10 mouse cellular contexts compared by ENCODE assay signal in genomic region chr15:99127851-99128522, GRCm38 (mm10). TPM values are rescaled to one million over a fixed set of nuclear protein-coding genes. Genes with fewer than 3 reads are reported as not detected.
DNase-seq lines count a peak whose midpoint lies in the region; ATAC-seq lines count a peak whose summit lies in the region.
"Had no signal": no experiment of that assay in that cellular context is flagged by ENCODE, and none has a peak within 500 bp of the region (broad histone marks: within the 10 kb centered on the region; RNA-seq: fewer than 3 reads in every experiment).

No protein-coding gene starts in this region.

- no peak overlapping the region for H3K27ac ChIP-seq in heart, embryonic 13.5 days (replicated peaks)
- no peak overlapping the region for H3K27ac ChIP-seq in embryonic facial prominence, embryonic 13.5 days
- no peak overlapping the region for H3K27ac ChIP-seq in intestine, embryonic 16.5 days (ENCODE audit: low read length)
- H3K27ac ChIP-seq in midbrain, embryonic 16.5 days (ENCODE audit: low read length) = no peak overlapping the region

- H3K9ac ChIP-seq in heart, embryonic 13.5 days = peak overlapping the region; percentile 97
- H3K9ac ChIP-seq in embryonic facial prominence, embryonic 13.5 days = peak overlapping the region; percentile 92; the same call in 1 of the 2 replicates
- 0 out of 2 replicates have a peak overlapping the region, but pooled peaks have one; percentile 94 for H3K9ac ChIP-seq in intestine, embryonic 16.5 days (ENCODE audit: low read depth, low read length)
- 0 out of 2 replicates have a peak overlapping the region, but pooled peaks have one; percentile 22 for H3K9ac ChIP-seq in midbrain, embryonic 16.5 days (ENCODE audit: low read depth, low read length)

- no peak for DNase-seq in heart, adult 9 months (ENCODE audit: low spot score in 2 of 2)
- DNase-seq in lung, postnatal 10 days = no peak
- DNase-seq: adrenal gland, adult 8-10 months had no signal

- peaks cover 41% of the 10 kb centered on the region for H3K4me1 ChIP-seq in heart, embryonic 13.5 days
- H3K4me1 ChIP-seq in embryonic facial prominence, embryonic 13.5 days = peaks cover 28% of the 10 kb centered on the region
- H3K4me1 ChIP-seq in intestine, embryonic 16.5 days (ENCODE audit: control insufficient read depth, insufficient read depth, low read length) = peaks cover 14% of the 10 kb centered on the region
- peaks cover 26% of the 10 kb centered on the region for H3K4me1 ChIP-seq in midbrain, embryonic 16.5 days (ENCODE audit: control insufficient read depth, insufficient read depth, low read length)

- H3K27me3 ChIP-seq in heart, embryonic 13.5 days (replicated peaks) = no peaks in the 10 kb centered on the region
- no peaks in the 10 kb centered on the region for H3K27me3 ChIP-seq in embryonic facial prominence, embryonic 13.5 days
- H3K27me3 ChIP-seq in intestine, embryonic 16.5 days (replicated peaks; ENCODE audit: control insufficient read depth, insufficient read depth, low read length) = no peaks in the 10 kb centered on the region
- no peaks in the 10 kb centered on the region for H3K27me3 ChIP-seq in midbrain, embryonic 16.5 days (ENCODE audit: control insufficient read depth, insufficient read depth, low read depth, low read length)

- 64% methylated on average over 6 of the region's 6 CpGs for WGBS in heart, embryonic 13.5 days
- 64% methylated on average over 6 of the region's 6 CpGs for WGBS in embryonic facial prominence, embryonic 13.5 days
- 62% methylated on average over 6 of the region's 6 CpGs for WGBS in intestine, embryonic 16.5 days
- WGBS in midbrain, embryonic 16.5 days = 61% methylated on average over 6 of the region's 6 CpGs

- no peaks in the 10 kb centered on the region for H3K9me3 ChIP-seq in heart, embryonic 13.5 days
- H3K9me3 ChIP-seq in embryonic facial prominence, embryonic 13.5 days = no peaks in the 10 kb centered on the region
- H3K9me3 ChIP-seq in intestine, embryonic 16.5 days (ENCODE audit: control insufficient read depth, low read length) = no peaks in the 10 kb centered on the region
- no peaks in the 10 kb centered on the region for H3K9me3 ChIP-seq in midbrain, embryonic 16.5 days (replicated peaks; ENCODE audit: control insufficient read depth, low read length, poor library complexity, severe bottlenecking)

- H3K36me3 ChIP-seq in heart, embryonic 13.5 days = peaks cover 11% of the 10 kb centered on the region
- H3K36me3 ChIP-seq in embryonic facial prominence, embryonic 13.5 days = peaks cover 3% of the 10 kb centered on the region; the same call in 1 of the 2 replicates
- H3K36me3 ChIP-seq in intestine, embryonic 16.5 days (ENCODE audit: control insufficient read depth, insufficient read depth, low read length) = no peaks in the 10 kb centered on the region
- H3K36me3 ChIP-seq in midbrain, embryonic 16.5 days (ENCODE audit: control insufficient read depth, insufficient read depth, low read length) = no peaks in the 10 kb centered on the region

- ATAC-seq in heart, embryonic 13.5 days (ENCODE audit: extremely low read depth, insufficient number of reproducible peaks, low FRiP score, low TSS enrichment) = no peak
- ATAC-seq in embryonic facial prominence, embryonic 13.5 days (ENCODE audit: insufficient number of reproducible peaks, insufficient read depth, low FRiP score, low TSS enrichment, low read depth) = no peak
- no peak for ATAC-seq in intestine, embryonic 16.5 days
- no peak for ATAC-seq in midbrain, embryonic 16.5 days
- ATAC-seq in inflammation-experienced regulatory T-cells, adult 6 months = no peak
- no peak for ATAC-seq in megakaryocyte-erythroid progenitor cell, adult 5-6 weeks (replicated peaks; ENCODE audit: low FRiP score, low TSS enrichment, poor library complexity, severe bottlenecking)

- H3K4me2 ChIP-seq in heart, embryonic 13.5 days = peak overlapping the region; percentile 84
- peak overlapping the region; percentile 73 for H3K4me2 ChIP-seq in embryonic facial prominence, embryonic 13.5 days
- peak overlapping the region; percentile 83 for H3K4me2 ChIP-seq in intestine, embryonic 16.5 days (ENCODE audit: low read depth, low read length)
- H3K4me2 ChIP-seq in midbrain, embryonic 16.5 days (ENCODE audit: low read length) = peak overlapping the region; percentile 83

- peak overlapping the region; percentile 86 for H3K4me3 ChIP-seq in heart, embryonic 13.5 days
- peak overlapping the region; percentile 75 for H3K4me3 ChIP-seq in embryonic facial prominence, embryonic 13.5 days
- peak overlapping the region; percentile 79 for H3K4me3 ChIP-seq in intestine, embryonic 16.5 days (ENCODE audit: low read length)
- H3K4me3 ChIP-seq in midbrain, embryonic 16.5 days (ENCODE audit: low read depth, low read length) = peak overlapping the region; percentile 62

RNA-seq across cellular contexts. Expression of gene Spats2, which starts 2.3 kb away (rescaled TPM):
- polyA plus RNA-seq in heart, embryonic 13.5 days (2015; fragmentation: Nextera tagmentation; extraction: Ambion mirVana) = 31.8 and 34.5 TPM in 2 replicates
- polyA plus RNA-seq in embryonic facial prominence, embryonic 13.5 days (2015; fragmentation: Nextera tagmentation; extraction: Ambion mirVana) = 44.1 and 51.0 TPM in 2 replicates
- 18.1 and 20.9 TPM in 2 replicates for polyA plus RNA-seq in intestine, embryonic 16.5 days (2015; fragmentation: Nextera tagmentation; extraction: Ambion mirVana)
- polyA plus RNA-seq in midbrain, embryonic 16.5 days (2015; fragmentation: Nextera tagmentation; extraction: Ambion mirVana) = 28.0 and 32.2 TPM in 2 replicates
- polyA plus RNA-seq in inflammation-experienced regulatory T-cells, adult 6 months (2017; shearing (Covaris generic)) = under 1 TPM in 1 of 3 experiments, not detected in 2; 0.17 TPM
- total RNA-seq in megakaryocyte-erythroid progenitor cell, adult 5-6 weeks (2014; fragmentation: Nextera tagmentation) = not detected in 2 replicates
- 0.61 TPM in 1 of 2 replicates, not detected in the other for total RNA-seq in megakaryocyte-erythroid progenitor cell, adult 5-6 weeks (2017)

RNA-seq across cellular contexts. Expression of gene Dnajc22, which starts 35.0 kb away (rescaled TPM):
- 1.0 and 1.8 TPM in 2 replicates for polyA plus RNA-seq in heart, embryonic 13.5 days (2015; fragmentation: Nextera tagmentation; extraction: Ambion mirVana)
- 0.44 and 0.52 TPM in 2 replicates for polyA plus RNA-seq in embryonic facial prominence, embryonic 13.5 days (2015; fragmentation: Nextera tagmentation; extraction: Ambion mirVana)
- polyA plus RNA-seq in intestine, embryonic 16.5 days (2015; fragmentation: Nextera tagmentation; extraction: Ambion mirVana) = 45.0 and 45.4 TPM in 2 replicates
- 0.75 and 1.3 TPM in 2 replicates for polyA plus RNA-seq in midbrain, embryonic 16.5 days (2015; fragmentation: Nextera tagmentation; extraction: Ambion mirVana)
- polyA plus RNA-seq in inflammation-experienced regulatory T-cells, adult 6 months (2017; shearing (Covaris generic)) = not detected
- not detected in 2 replicates for total RNA-seq in megakaryocyte-erythroid progenitor cell, adult 5-6 weeks (2014; fragmentation: Nextera tagmentation)
- total RNA-seq in megakaryocyte-erythroid progenitor cell, adult 5-6 weeks (2017) = not detected in 2 replicates

RNA-seq across cellular contexts. Expression of gene C1ql4, which starts 40.4 kb away (rescaled TPM):
- polyA plus RNA-seq in heart, embryonic 13.5 days (2015; fragmentation: Nextera tagmentation; extraction: Ambion mirVana) = 0.16 and 0.25 TPM in 2 replicates
- polyA plus RNA-seq in embryonic facial prominence, embryonic 13.5 days (2015; fragmentation: Nextera tagmentation; extraction: Ambion mirVana) = 0.22 TPM in 1 of 2 replicates, not detected in the other
- 0.09 and 0.17 TPM in 2 replicates for polyA plus RNA-seq in intestine, embryonic 16.5 days (2015; fragmentation: Nextera tagmentation; extraction: Ambion mirVana)
- 7.2 and 7.8 TPM in 2 replicates for polyA plus RNA-seq in midbrain, embryonic 16.5 days (2015; fragmentation: Nextera tagmentation; extraction: Ambion mirVana)
- not detected for polyA plus RNA-seq in inflammation-experienced regulatory T-cells, adult 6 months (2017; shearing (Covaris generic))
- not detected in 2 replicates for total RNA-seq in megakaryocyte-erythroid progenitor cell, adult 5-6 weeks (2014; fragmentation: Nextera tagmentation)
- total RNA-seq in megakaryocyte-erythroid progenitor cell, adult 5-6 weeks (2017) = not detected in 2 replicates
- total RNA-seq: adrenal gland, adult 8-10 months had no signal
- polyA plus RNA-seq: erythroblast, embryonic 14.5 days had no signal

RNA-seq across cellular contexts. Expression of gene Troap, which starts 53.6 kb away (rescaled TPM):
- 27.1 and 27.8 TPM in 2 replicates for polyA plus RNA-seq in heart, embryonic 13.5 days (2015; fragmentation: Nextera tagmentation; extraction: Ambion mirVana)
- polyA plus RNA-seq in embryonic facial prominence, embryonic 13.5 days (2015; fragmentation: Nextera tagmentation; extraction: Ambion mirVana) = 30.9 and 41.1 TPM in 2 replicates
- 20.2 and 25.4 TPM in 2 replicates for polyA plus RNA-seq in intestine, embryonic 16.5 days (2015; fragmentation: Nextera tagmentation; extraction: Ambion mirVana)
- 3.2 and 4.9 TPM in 2 replicates for polyA plus RNA-seq in midbrain, embryonic 16.5 days (2015; fragmentation: Nextera tagmentation; extraction: Ambion mirVana)
- polyA plus RNA-seq in inflammation-experienced regulatory T-cells, adult 6 months (2017; shearing (Covaris generic)) = 1 to 10 TPM in 2 of 3 experiments, under 1 TPM in 1; 0.92 to 9.3 (median 1.1) TPM
- 25.0 and 40.8 TPM in 2 replicates for total RNA-seq in megakaryocyte-erythroid progenitor cell, adult 5-6 weeks (2014; fragmentation: Nextera tagmentation)
- 6.6 and 37.9 TPM in 2 replicates for total RNA-seq in megakaryocyte-erythroid progenitor cell, adult 5-6 weeks (2017)

Comparison
In these comparisons a context has a peak if more than half of its experiments do, and no peak if none do; other contexts are left out.
1. H3K9ac ChIP-seq: peak in every context shown above with its lines; median percentile 97 in heart, embryonic 13.5 days; 94 in intestine, embryonic 16.5 days; 92 in embryonic facial prominence, embryonic 13.5 days; 22 in midbrain, embryonic 16.5 days.
2. RNA of gene Spats2, which starts 2.3 kb away (polyA plus RNA-seq): 44.1 to 51.0 TPM in embryonic facial prominence, embryonic 13.5 days, 31.8 to 34.5 TPM in heart, embryonic 13.5 days, 28.0 to 32.2 TPM in midbrain, embryonic 16.5 days and 18.1 to 20.9 TPM in intestine, embryonic 16.5 days; 0.17 TPM in inflammation-experienced regulatory T-cells, adult 6 months; every median in the first group is over 10 times any median in the second.
3. RNA of gene Dnajc22, which starts 35.0 kb away (polyA plus RNA-seq): 45.0 to 45.4 TPM in intestine, embryonic 16.5 days; 1.0 to 1.8 TPM in heart, embryonic 13.5 days, 0.75 to 1.3 TPM in midbrain, embryonic 16.5 days, 0.44 to 0.52 TPM in embryonic facial prominence, embryonic 13.5 days and not detected in inflammation-experienced regulatory T-cells, adult 6 months; every median in the first group is over 10 times any median in the second.
4. Peak in every context shown above with its lines, with median percentiles within 50 percentile points of each other: H3K4me2 ChIP-seq and H3K4me3 ChIP-seq.